Mouse (Mus musculus): Measurements from ENCODE around the gene Dus3l.

Dus3l gene

DNA sequence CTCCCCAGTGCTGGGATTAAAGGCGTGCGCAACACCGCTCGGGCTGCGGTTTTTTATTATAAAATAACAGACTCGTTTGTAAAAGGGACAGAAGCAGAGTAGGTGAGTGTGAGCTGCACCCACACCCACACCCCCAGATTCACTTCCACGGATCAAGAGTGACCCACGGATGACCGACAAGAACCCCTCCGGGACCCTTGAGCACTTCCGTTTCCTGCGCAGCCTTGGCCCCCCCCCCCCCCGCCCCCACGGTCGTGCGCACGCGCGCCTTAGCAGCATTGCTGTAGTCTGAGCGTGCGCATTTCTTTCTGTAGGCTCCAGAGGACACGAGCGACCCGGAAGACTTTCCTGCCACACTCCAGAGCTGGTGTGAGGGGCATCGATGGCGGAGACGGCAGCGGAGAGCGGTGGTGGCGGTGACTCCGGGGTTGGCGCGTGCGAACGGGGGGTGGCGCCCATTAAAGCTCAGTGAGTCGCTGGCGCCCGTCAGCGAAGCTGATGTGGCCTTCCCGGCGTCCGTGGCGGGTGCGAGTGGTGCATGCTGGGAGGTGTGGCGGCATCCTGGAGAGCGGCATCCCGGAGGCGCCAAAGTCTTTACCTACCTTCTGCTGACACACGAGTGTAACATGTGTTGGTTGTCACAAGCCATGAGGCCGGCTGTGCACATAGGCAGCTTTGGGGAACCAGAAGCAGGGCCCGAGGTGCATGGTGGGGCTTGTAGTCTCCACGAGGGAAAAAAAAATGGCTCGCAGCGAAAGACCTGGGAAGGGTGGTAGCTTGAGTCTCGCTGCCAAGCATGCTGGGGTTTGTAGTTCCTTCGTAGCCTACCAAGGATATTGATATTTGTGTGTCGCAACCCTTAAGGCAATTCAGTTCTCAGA, at the start of gene Dus3l:
Dus3l (plus strand) TSS at position 284 of the 881 bp plus-strand sequence.
- peak; percentile 92 for DNase-seq (ENCODE audit: low spot score in 2 of 2)

DNA sequence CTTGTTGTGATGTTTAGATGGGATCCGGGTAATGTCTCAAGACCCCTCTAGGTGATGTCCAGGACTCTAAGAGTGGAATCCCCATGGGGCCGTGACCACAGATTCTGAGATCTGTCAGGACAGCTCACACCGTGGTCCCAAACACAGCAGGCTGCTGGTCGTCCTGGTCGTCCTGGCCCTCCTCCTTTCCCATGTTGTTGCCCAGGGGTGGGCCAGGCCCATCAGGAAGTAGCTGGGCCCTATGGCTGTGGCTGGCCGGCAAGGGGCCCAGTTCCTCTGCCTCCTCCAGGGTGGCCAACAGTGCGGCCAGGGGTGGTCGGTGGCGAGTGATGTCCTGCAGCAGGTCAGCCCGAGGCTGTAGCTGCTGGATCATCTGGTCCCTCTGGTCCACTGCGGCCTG, 49.2 kb upstream of the Dus3l start:
- DNase-seq (ENCODE audit: low spot score in 2 of 2) = no peak

DNA sequence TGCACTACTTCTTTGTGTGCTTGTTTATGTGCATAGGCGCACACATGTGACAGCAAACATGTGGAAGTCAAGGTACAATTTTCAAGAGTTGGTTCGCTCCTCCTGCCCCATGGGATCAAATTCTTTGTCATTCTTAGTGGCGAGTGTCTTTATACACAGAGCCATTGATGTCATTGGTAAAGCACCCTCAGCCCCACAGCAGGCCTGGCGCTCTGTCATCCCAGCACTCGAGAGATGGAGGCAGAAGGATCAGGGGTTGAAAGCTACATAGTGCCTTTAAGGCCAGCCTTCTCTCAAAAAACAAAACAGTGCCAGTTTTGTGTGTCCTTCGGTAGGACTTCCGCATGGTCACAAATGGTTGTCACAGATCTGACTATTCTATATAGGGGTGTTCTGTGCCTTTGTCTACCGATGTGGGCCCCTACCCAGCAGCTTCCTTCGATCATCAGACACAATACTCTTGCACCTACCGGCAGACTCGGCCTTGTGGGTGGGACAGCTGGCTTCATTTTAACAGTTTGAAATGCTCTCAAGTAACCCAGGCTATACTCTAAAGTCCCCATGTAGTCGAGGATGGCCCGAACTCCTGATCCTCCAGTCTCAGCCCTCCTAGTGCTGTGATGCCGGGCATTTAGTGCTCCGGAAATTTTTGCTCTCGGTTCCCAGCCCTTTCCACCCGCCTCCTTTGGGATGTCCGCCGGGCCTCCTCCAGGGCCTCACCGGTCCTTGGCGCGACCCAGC, 48.5 kb upstream of the Dus3l start:
- no peak for DNase-seq (ENCODE audit: low spot score in 2 of 2)

DNA sequence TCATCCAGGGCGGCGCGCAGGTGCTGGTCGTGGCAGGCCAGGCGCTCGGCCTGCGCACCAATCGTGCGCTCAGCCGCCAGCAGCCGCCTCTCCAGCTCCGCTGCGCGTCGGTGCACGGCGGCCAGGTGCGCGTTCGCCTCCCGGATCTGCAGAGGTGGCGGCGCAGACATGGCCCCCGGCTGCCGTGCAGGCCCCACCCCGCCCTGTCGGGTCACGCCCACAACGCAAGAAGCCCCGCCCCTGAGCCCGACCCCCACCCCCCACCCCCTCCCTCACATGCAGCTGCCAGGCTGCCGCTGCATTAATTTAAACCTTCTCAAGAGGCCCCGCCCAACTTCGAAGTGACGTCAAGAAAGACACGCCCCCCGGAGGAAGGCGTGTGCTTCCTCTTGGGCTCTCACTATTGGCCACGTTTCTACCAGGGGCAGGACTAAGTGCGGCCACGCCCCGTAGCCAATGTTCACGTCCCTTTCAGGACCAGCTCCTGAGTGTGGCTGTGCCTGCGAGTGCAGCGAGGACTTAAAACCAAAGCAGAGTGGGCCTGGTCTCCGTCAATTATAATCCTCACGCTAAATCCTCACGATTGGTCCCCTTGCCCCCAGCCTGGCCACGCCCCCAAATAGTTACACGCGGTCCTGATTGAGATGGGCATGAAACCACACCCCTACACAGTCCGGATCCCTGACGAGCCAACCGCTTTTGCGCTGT, 47.7 kb upstream of the Dus3l start:
- DNase-seq (ENCODE audit: low spot score in 2 of 2) = peak; percentile 94 to 99

DNA sequence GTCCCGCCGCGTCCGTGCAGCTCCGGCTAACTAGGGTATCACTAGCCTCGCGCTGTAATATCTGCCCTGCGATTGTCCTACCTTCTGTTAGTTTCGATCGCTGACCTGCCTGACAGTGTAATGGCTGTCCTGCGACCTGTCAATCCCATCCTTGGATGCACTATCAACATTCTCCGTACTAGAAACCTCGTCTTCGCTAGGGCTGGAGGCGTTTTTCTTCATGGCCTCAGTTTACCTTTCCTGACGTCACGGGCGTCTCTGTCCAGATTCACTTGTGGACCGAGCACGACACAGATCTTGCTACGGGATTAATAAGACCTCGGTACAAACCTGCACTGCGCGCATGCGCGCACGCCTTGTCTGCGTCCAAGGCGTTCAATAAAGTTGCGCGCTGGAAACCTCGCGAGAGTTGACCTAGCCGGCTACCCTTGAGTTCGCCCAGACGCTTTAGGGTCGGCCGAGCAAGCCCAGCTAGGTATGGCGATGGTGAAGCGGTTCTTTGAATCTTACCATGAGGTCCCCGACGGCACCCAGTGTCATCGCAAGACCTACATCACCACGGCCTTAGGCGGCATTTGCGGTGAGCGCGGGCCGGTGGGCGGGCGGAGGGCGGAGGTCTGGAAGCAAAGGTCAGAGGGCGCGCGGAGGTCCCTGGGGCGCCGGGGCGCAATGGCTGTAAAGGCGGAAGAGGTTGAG, 47.0 kb upstream of the Dus3l start, which contains the start of the genes Ndufa11 and Vmac:
Ndufa11 (plus strand) TSS at position 405 of the 696 bp plus-strand sequence.
Vmac (minus strand) TSS at position 660 of the 696 bp plus-strand sequence.
- DNase-seq (ENCODE audit: low spot score in 2 of 2) = peak; percentile 87 to 94

- no peak for DNase-seq (ENCODE audit: low spot score in 2 of 2)
Measured at GRCm38 (mm10) chr17:56722441-56722840, 42.1 kb upstream of the Dus3l start.

GRCm38 (mm10) chr17:56723419-56724161, 41.0 kb upstream of the Dus3l start:
- DNase-seq (ENCODE audit: low spot score in 2 of 2) = no peak

DNA sequence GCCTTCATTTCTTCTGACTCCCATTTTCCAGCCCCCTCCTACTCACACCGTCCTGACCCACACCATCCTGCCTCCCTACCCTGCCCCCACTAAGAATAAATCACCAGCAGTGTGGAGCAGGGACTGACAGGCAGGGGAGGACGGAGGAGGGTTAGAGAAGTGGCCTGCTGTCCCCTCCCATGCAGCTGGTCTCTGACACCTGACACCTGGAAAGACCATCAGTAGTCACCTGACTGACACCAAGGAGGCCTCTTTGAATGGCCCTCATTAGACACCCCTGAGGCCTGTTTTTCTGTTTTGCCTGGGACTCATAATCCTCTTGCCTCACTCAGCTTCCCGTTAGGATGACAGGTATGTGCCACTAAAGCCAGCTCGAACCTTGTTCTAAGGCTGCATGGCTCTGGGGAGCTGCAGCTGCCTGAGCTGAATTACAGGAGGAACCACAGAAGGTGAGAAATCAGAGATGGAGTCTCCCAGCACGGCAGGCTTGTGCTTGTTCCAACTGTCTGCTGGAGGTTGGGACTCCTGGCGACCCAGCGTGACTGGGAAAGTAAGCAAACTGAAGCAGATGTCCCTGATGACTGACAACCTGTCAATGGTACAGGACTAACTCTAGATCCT, 37.4 kb upstream of the Dus3l start:
- no peak for DNase-seq (ENCODE audit: low spot score in 2 of 2)

DNA sequence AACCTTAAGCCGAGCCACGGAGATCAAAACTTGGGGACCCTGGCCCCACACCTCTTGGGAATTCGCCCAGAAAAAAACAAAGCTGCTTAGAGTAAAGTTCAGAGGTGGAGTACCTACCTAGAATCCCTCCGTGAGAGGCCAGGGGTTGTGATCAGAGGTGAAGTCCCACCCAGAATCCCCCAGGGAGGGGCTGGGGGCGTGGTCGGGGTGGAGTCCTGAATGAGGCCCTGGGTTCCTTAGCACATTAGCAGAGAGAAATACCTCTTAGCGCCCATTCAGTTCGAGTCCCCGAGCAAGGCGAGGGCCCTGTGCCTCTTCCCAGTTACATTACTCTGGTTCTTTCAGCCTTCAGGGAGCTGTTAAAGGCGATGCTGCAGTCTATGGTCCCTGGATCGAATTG, 36.9 kb upstream of the Dus3l start:
- DNase-seq (ENCODE audit: low spot score in 2 of 2) = no peak

DNA sequence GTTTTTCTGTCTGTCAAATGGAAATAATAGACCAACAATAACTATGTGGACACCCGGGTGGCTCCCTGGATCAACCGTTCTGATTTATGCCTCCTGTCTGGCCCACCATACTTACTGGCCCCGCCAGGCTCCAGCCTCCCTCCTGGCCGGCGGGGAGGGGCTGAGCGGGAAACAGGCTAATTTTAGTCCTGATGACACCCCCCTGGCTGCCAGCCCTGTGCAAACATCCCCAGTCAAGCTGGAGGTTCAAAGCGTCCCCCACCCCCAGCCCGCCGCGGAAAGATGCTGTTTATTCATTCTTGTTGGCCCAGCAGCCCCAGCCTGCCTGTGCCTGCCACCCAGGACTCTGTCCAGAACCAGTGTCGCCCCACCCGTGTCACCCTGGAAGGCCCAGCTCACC, 36.4 kb upstream of the Dus3l start:
- DNase-seq (ENCODE audit: low spot score in 2 of 2) = no peak

- DNase-seq (ENCODE audit: low spot score in 2 of 2) = no peak
Measured at GRCm38 (mm10) chr17:56729151-56729550, 35.4 kb upstream of the Dus3l start.

GRCm38 (mm10) chr17:56729656-56730055, 34.9 kb upstream of the Dus3l start:
- no peak for DNase-seq (ENCODE audit: low spot score in 2 of 2)

DNA sequence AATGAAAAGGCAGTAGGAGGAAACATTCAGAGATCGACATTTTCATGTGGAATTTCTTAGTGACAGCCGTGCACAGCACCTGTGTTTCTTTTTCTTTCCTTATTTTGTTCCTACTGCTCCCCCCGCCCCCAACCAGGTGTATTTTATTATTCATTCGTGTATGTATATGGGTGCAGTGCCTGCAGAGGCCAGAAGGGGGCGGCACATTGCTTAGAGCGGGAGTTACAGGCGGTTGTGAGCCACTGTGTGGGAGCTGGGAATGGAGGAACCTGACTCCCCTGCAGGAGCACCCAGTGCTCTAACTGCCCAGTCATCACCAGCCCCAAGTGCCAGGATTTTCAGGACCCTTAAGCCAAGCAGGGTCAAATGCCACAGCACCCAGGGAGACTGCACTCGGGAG, 28.0 kb upstream of the Dus3l start:
- DNase-seq (ENCODE audit: low spot score in 2 of 2) = no peak

GRCm38 (mm10) chr17:56738221-56738620, 26.3 kb upstream of the Dus3l start:
- no peak for DNase-seq (ENCODE audit: low spot score in 2 of 2)

DNA sequence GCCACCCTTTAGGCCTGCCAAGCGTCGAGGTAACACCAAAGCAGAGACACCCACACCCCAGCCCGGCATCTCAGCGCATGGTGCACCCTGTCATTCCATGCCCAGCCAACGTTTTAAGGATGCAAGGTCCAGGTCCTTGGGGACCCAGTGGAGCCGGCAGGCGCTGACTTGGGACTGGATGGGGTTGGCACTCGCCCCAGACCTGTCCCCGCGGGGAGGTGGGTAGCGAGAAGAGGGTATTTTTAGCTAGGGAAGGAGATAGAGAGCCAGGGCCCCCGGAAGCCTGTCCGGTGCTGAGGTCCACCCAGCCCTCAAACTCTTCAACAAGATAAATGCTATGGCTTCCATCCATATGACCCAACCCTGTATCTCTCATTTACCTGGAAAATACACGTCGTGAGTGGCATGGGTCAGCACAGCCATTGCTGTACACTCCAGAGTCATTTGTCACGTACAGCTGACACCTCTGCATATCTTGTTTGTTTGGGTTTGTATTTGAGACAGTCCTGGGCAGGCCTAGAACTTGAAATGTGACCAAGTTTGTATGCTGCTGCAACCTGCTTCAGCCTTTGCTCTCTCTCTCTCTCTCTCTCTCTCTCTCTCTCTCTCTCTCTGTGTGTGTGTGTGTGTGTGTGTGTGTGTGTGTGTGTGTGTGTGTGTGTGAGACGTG, 24.3 kb upstream of the Dus3l start:
- DNase-seq (ENCODE audit: low spot score in 2 of 2) = no peak

GRCm38 (mm10) chr17:56740788-56741160, 23.8 kb upstream of the Dus3l start:
- no peak for DNase-seq (ENCODE audit: low spot score in 2 of 2)

DNA sequence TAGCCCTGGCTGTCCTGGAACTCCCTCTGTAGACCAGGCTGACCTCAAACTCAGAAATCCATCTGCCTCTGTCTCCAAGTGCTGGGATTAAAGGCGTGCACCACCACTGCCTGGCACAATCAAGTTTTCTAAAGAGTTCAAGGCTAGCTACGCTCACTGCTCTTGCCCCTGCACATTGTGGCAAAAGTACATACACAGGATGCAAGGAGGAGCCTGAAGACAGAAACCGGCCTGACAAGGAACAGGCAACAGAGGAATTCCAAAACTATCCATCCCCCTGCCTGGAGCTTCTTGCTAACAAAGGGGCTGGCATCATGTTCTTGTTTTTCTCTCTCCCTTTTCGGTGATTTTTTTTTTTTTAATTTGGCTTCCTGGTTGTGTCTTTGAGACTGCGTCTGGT, 20.4 kb upstream of the Dus3l start:
- DNase-seq (ENCODE audit: low spot score in 2 of 2) = no peak

GRCm38 (mm10) chr17:56751404-56752072, 13.0 kb upstream of the Dus3l start:
- DNase-seq (ENCODE audit: low spot score in 2 of 2) = no peak

DNA sequence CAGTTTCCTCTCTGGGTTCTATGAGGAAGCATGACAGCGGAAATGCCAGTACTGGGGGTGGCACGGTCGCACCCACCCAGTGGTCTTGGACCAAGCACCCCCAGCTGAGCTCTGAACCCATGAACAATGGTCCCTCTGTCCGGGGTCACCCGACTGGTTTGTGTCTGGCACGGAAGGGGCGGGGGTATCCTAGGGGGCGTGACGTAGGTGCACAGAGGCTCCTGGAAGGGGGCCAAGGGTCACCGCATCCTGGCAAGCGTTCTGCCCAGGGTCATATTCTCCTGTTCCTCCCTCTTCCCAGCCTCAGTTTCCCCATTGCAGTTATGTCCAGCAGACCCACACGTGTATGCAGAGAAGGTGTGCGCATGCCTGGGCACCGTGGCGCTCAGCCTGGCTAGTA, 11.1 kb upstream of the Dus3l start:
- no peak for DNase-seq (ENCODE audit: low spot score in 2 of 2)
